Mouse (Mus musculus): ENCODE data around the gene Wipi1. TPM values are rescaled to one million over a fixed set of nuclear protein-coding genes. Genes with fewer than 3 reads are reported as not detected.
A peak's percentile ranks its signal among the peaks of the same experiment; 100 is the strongest.

Wipi1 gene
- polyA plus RNA-seq, 1 experiment from 2014 or later = 16.3 TPM

DNA sequence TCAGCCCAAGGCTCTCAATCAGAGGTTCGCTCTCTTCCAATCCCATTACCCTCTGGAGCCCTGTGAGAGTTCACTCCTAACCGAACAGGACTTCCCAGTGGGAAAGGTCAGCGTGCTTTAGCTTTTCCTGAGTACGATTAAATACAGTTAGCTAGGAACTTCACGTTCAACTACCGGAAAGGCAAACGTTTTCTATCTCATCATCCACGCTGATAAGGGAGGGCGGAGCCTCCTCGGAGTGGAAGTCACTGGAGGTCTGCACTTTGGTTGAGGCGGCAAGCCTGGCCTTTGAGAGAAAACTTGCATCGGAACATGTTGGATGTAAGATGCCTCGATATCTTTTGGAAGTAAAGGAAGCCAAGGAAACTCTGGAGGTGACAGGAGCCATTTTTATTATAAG is 24.7 kb downstream of the Wipi1 start:
- no peaks in the 10 kb centered on the region for H3K4me1 ChIP-seq (ENCODE audit: control insufficient read depth, insufficient read depth, low read length)
- H3K27ac ChIP-seq (replicated peaks; ENCODE audit: low read depth, low read length) = no peak overlapping the region
- no peaks in the 10 kb centered on the region for H3K27me3 ChIP-seq (ENCODE audit: control insufficient read depth, insufficient read depth, low read length)
- H3K4me2 ChIP-seq (ENCODE audit: low read depth, low read length) = no peak overlapping the region
- WGBS = 55% methylated on average over 13 of the region's 13 CpGs
- no peak overlapping the region for H3K9ac ChIP-seq (replicated peaks; ENCODE audit: low read length)
- ATAC-seq (replicated peaks; ENCODE audit: insufficient number of reproducible peaks, low FRiP score, low TSS enrichment, low read depth) (no peak), DNase-seq (ENCODE audit: low spot score) (no peak)
- no peaks in the 10 kb centered on the region for H3K9me3 ChIP-seq (replicated peaks; ENCODE audit: control insufficient read depth, low read length)
- H3K4me3 ChIP-seq (ENCODE audit: low read depth, low read length) = no peak overlapping the region
- no peaks in the 10 kb centered on the region for H3K36me3 ChIP-seq (replicated peaks; ENCODE audit: control insufficient read depth, insufficient read depth, low read depth, low read length)

DNA sequence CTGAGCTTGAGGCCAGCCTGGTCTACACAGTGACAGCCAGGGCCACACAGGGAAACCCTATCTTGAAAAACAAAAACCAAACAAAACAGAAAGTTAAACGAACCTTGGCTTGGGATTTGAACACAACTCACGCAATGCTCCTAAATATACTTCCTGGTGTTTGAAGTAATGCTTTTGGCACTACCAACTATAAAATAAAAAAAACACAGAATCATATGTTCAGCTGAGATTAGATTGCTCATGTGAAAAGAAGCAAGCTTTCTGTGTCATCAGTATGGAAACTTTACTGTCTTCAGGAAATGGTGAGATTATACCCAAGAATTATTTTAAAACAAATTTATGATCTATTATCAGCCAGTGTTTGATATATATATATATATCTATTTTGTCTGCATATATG is 25.3 kb downstream of the Wipi1 start:
- WGBS = 86% methylated on average over 2 of the region's 2 CpGs
- Histone ChIP-seq H3K4me3 (ENCODE audit: low read depth, low read length) (no peak overlapping the region), H3K9me3 (replicated peaks; ENCODE audit: control insufficient read depth, low read length) (no peaks in the 10 kb centered on the region), H3K9ac (replicated peaks; ENCODE audit: low read length) (no peak overlapping the region), H3K36me3 (replicated peaks; ENCODE audit: control insufficient read depth, insufficient read depth, low read depth, low read length) (no peaks in the 10 kb centered on the region; the same call in 1 of the 2 replicates), H3K4me1 (ENCODE audit: control insufficient read depth, insufficient read depth, low read length) (no peaks in the 10 kb centered on the region; the same call in 1 of the 2 replicates), H3K27me3 (ENCODE audit: control insufficient read depth, insufficient read depth, low read length) (no peaks in the 10 kb centered on the region), H3K27ac (replicated peaks; ENCODE audit: low read depth, low read length) (no peak overlapping the region), H3K4me2 (ENCODE audit: low read depth, low read length) (no peak overlapping the region)
- no peak for DNase-seq (ENCODE audit: low spot score)
- ATAC-seq (replicated peaks; ENCODE audit: insufficient number of reproducible peaks, low FRiP score, low TSS enrichment, low read depth) = no peak

GRCm38 (mm10) chr11:109584843-109585713 is 26.7 kb downstream of the Wipi1 start:
- no peak overlapping the region for H3K27ac ChIP-seq (replicated peaks; ENCODE audit: low read depth, low read length)
- 50% methylated on average over 11 of the region's 11 CpGs for WGBS
- H3K9ac ChIP-seq (replicated peaks; ENCODE audit: low read length) = no peak overlapping the region
- no peaks in the 10 kb centered on the region; the same call in 1 of the 2 replicates for H3K36me3 ChIP-seq (replicated peaks; ENCODE audit: control insufficient read depth, insufficient read depth, low read depth, low read length)
- DNase-seq (ENCODE audit: low spot score) (peak; percentile 87), ATAC-seq (replicated peaks; ENCODE audit: insufficient number of reproducible peaks, low FRiP score, low TSS enrichment, low read depth) (peak; percentile 23; the same call in 1 of the 2 replicates)
- no peaks in the 10 kb centered on the region for H3K27me3 ChIP-seq (ENCODE audit: control insufficient read depth, insufficient read depth, low read length)
- H3K9me3 ChIP-seq (replicated peaks; ENCODE audit: control insufficient read depth, low read length) = no peaks in the 10 kb centered on the region
- no peak overlapping the region for H3K4me2 ChIP-seq (ENCODE audit: low read depth, low read length)
- H3K4me3 ChIP-seq (ENCODE audit: low read depth, low read length) = no peak overlapping the region
- no peaks in the 10 kb centered on the region; the same call in 1 of the 2 replicates for H3K4me1 ChIP-seq (ENCODE audit: control insufficient read depth, insufficient read depth, low read length)

DNA sequence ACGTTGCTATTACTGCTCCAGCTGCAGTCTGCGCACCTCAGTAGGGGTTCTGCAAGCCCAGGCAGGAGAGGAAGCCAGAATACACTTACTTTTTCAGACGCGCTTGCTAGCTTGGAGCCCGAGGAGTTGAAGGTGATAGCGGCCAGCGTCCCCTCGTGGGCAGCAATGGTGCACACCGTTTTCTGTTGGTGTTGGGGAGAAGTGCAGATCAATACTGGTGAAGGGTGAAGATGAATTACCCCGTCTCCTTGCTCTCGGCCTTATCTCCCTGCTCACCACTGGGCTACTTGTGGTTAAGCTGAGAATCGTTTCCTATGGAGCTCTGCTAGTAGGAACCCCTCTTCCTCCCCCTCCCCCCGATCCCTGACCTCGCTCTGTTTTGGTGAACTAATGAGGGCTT is 27.8 kb downstream of the Wipi1 start:
- Histone ChIP-seq H3K4me3 (ENCODE audit: low read depth, low read length) (no peak overlapping the region), H3K4me1 (ENCODE audit: control insufficient read depth, insufficient read depth, low read length) (no peaks in the 10 kb centered on the region; the same call in 1 of the 2 replicates), H3K9ac (replicated peaks; ENCODE audit: low read length) (no peak overlapping the region), H3K4me2 (ENCODE audit: low read depth, low read length) (no peak overlapping the region), H3K27ac (replicated peaks; ENCODE audit: low read depth, low read length) (no peak overlapping the region), H3K36me3 (replicated peaks; ENCODE audit: control insufficient read depth, insufficient read depth, low read depth, low read length) (no peaks in the 10 kb centered on the region; the same call in 1 of the 2 replicates), H3K9me3 (replicated peaks; ENCODE audit: control insufficient read depth, low read length) (no peaks in the 10 kb centered on the region), H3K27me3 (ENCODE audit: control insufficient read depth, insufficient read depth, low read length) (no peaks in the 10 kb centered on the region)
- 80% methylated on average over 14 of the region's 14 CpGs for WGBS
- DNase-seq (ENCODE audit: low spot score) = no peak
- no peak for ATAC-seq (replicated peaks; ENCODE audit: insufficient number of reproducible peaks, low FRiP score, low TSS enrichment, low read depth)

DNA sequence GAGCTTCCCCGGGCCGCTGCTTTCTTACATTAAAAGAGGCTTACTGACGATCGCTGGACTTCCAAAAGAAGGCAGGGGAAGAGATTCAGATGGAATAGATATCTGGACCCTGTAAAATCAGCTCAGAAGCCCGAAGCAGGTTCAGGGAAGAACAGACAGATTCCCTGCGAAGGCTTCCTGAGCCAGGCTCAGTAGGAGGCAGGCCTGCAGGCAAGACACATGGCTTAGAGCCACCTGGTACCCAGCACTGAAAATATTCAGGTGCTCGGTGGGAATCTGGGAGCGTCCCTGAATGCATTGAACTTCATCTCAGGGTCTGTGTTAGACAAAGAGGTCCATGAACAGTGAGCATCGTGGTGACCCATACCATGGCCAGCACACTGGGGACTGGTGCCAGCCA is 31.8 kb downstream of the Wipi1 start:
- no peaks in the 10 kb centered on the region for H3K9me3 ChIP-seq (replicated peaks; ENCODE audit: control insufficient read depth, low read length)
- 92% methylated on average over 9 of the region's 9 CpGs for WGBS
- H3K27me3 ChIP-seq (ENCODE audit: control insufficient read depth, insufficient read depth, low read length) = no peaks in the 10 kb centered on the region
- H3K9ac ChIP-seq (replicated peaks; ENCODE audit: low read length) = no peak overlapping the region
- no peak overlapping the region for H3K4me2 ChIP-seq (ENCODE audit: low read depth, low read length)
- no peaks in the 10 kb centered on the region; the same call in 1 of the 2 replicates for H3K4me1 ChIP-seq (ENCODE audit: control insufficient read depth, insufficient read depth, low read length)
- no peak for ATAC-seq (replicated peaks; ENCODE audit: insufficient number of reproducible peaks, low FRiP score, low TSS enrichment, low read depth)
- no peak overlapping the region for H3K27ac ChIP-seq (replicated peaks; ENCODE audit: low read depth, low read length)
- H3K4me3 ChIP-seq (ENCODE audit: low read depth, low read length) = no peak overlapping the region
- no peaks in the 10 kb centered on the region; the same call in 1 of the 2 replicates for H3K36me3 ChIP-seq (replicated peaks; ENCODE audit: control insufficient read depth, insufficient read depth, low read depth, low read length)
- no peak for DNase-seq (ENCODE audit: low spot score)

DNA sequence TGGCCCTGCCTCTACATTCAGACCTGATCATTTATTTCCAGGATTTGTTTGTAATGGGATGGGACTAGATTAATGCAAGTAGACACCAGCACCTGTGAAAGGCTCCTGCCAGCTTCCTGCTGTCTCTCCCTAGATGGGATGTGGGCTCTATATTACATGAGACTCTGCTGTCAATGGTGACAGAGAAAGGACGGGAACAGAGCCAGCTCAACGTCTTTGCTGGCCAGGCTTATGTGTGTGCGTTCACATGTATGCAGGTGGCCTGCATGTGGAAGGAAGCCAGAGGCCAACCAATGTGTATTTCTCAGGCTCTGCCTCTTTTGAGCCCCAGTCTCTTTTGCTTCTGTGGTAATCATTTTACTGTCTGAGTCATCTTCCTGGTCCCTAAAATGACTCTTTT is 33.2 kb downstream of the Wipi1 start:
- no peak overlapping the region for H3K4me3 ChIP-seq (ENCODE audit: low read depth, low read length)
- no peaks in the 10 kb centered on the region; the same call in 1 of the 2 replicates for H3K4me1 ChIP-seq (ENCODE audit: control insufficient read depth, insufficient read depth, low read length)
- H3K36me3 ChIP-seq (replicated peaks; ENCODE audit: control insufficient read depth, insufficient read depth, low read depth, low read length) = no peaks in the 10 kb centered on the region; the same call in 1 of the 2 replicates
- H3K27me3 ChIP-seq (ENCODE audit: control insufficient read depth, insufficient read depth, low read length) = no peaks in the 10 kb centered on the region
- 84% methylated on average over 3 of the region's 3 CpGs for WGBS
- no peak overlapping the region for H3K27ac ChIP-seq (replicated peaks; ENCODE audit: low read depth, low read length)
- DNase-seq (ENCODE audit: low spot score) (no peak), ATAC-seq (replicated peaks; ENCODE audit: insufficient number of reproducible peaks, low FRiP score, low TSS enrichment, low read depth) (no peak)
- H3K4me2 ChIP-seq (ENCODE audit: low read depth, low read length) = no peak overlapping the region
- no peak overlapping the region for H3K9ac ChIP-seq (replicated peaks; ENCODE audit: low read length)
- H3K9me3 ChIP-seq (replicated peaks; ENCODE audit: control insufficient read depth, low read length) = no peaks in the 10 kb centered on the region

DNA sequence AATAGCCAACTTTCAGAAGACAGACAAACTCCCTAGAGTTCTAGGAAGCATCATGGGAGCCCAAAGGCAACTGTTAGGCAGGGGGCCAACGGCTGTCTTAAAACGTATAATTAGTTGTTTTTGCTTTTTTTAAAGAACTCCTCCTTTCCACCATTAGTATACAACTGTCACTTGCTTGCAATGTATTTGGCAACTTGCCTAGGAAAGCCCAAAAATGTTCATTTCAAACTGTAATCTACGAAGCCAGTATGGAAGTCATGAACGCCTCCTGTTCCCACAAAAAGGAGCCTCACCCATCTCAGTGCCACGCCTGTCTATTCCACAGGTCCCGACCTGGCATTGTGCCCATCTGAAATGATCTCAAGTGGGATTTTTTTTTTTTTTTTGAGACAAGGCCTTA is 35.9 kb downstream of the Wipi1 start:
- ATAC-seq (replicated peaks; ENCODE audit: insufficient number of reproducible peaks, low FRiP score, low TSS enrichment, low read depth) (no peak), DNase-seq (ENCODE audit: low spot score) (no peak)
- Histone ChIP-seq H3K36me3 (replicated peaks; ENCODE audit: control insufficient read depth, insufficient read depth, low read depth, low read length) (no peaks in the 10 kb centered on the region), H3K9ac (replicated peaks; ENCODE audit: low read length) (no peak overlapping the region), H3K4me3 (ENCODE audit: low read depth, low read length) (no peak overlapping the region), H3K27me3 (ENCODE audit: control insufficient read depth, insufficient read depth, low read length) (no peaks in the 10 kb centered on the region), H3K27ac (replicated peaks; ENCODE audit: low read depth, low read length) (no peak overlapping the region), H3K9me3 (replicated peaks; ENCODE audit: control insufficient read depth, low read length) (no peaks in the 10 kb centered on the region), H3K4me1 (ENCODE audit: control insufficient read depth, insufficient read depth, low read length) (no peaks in the 10 kb centered on the region), H3K4me2 (ENCODE audit: low read depth, low read length) (no peak overlapping the region)
- WGBS = 93% methylated on average over 6 of the region's 6 CpGs

GRCm38 (mm10) chr11:109574604-109575003 is 37.2 kb downstream of the Wipi1 start:
- H3K4me3 ChIP-seq (ENCODE audit: low read depth, low read length) = no peak overlapping the region
- no peak overlapping the region for H3K27ac ChIP-seq (replicated peaks; ENCODE audit: low read depth, low read length)
- no peak for DNase-seq (ENCODE audit: low spot score)
- 90% methylated on average over 2 of the region's 2 CpGs for WGBS
- H3K4me2 ChIP-seq (ENCODE audit: low read depth, low read length) = no peak overlapping the region
- no peaks in the 10 kb centered on the region for H3K9me3 ChIP-seq (replicated peaks; ENCODE audit: control insufficient read depth, low read length)
- no peak for ATAC-seq (replicated peaks; ENCODE audit: insufficient number of reproducible peaks, low FRiP score, low TSS enrichment, low read depth)
- no peaks in the 10 kb centered on the region for H3K36me3 ChIP-seq (replicated peaks; ENCODE audit: control insufficient read depth, insufficient read depth, low read depth, low read length)
- H3K4me1 ChIP-seq (ENCODE audit: control insufficient read depth, insufficient read depth, low read length) = no peaks in the 10 kb centered on the region
- no peak overlapping the region for H3K9ac ChIP-seq (replicated peaks; ENCODE audit: low read length)
- H3K27me3 ChIP-seq (ENCODE audit: control insufficient read depth, insufficient read depth, low read length) = no peaks in the 10 kb centered on the region

Data from embryonic facial prominence, embryonic 11.5 days (tissue).